Mouse (Mus musculus): ENCODE results near the gene Gins3. TPM values are rescaled to one million over a fixed set of nuclear protein-coding genes. Genes with fewer than 3 reads are reported as not detected.

Gene Gins3
- polyA plus RNA-seq, 1 experiment from 2014 or later, result 11.9 TPM

DNA sequence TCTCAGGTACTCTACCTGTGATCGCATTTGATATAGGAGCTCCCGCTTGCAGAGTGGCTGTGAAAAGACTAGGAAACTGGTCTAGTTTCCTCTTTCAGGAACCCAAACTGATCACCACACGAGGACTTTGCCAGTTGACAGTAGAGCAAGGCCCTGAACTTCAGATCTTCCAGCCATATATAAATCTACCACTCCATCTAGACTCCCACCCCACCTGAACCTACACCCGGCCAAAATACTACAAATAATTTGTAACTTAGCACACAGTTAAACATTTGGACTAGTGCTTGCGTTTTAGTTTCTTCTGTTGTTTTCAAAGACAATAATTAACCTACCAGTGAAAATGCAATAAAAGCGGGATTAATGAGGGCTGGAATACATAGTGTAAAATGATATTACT is 413 bp upstream of the Gins3 start:
- peaks cover 8% of the 10 kb centered on the region for H3K4me1 ChIP-seq (ENCODE audit: control insufficient read depth, insufficient read depth, low read length)
- WGBS, result 82% methylated on average over 6 of the region's 6 CpGs
- no peaks in the 10 kb centered on the region for H3K36me3 ChIP-seq (ENCODE audit: control insufficient read depth, insufficient read depth, low read length)
- H3K27me3 ChIP-seq (replicated peaks; ENCODE audit: control insufficient read depth, insufficient read depth, low read length), result no peaks in the 10 kb centered on the region
- H3K27ac ChIP-seq (ENCODE audit: low read length), result no peak overlapping the region
- no peak overlapping the region for H3K9ac ChIP-seq (ENCODE audit: low read depth, low read length)
- H3K9me3 ChIP-seq (ENCODE audit: control insufficient read depth, low read length), result no peaks in the 10 kb centered on the region
- peak overlapping the region; percentile 64; the same call in 1 of the 2 replicates for H3K4me2 ChIP-seq (ENCODE audit: low read depth, low read length)
- no peak for ATAC-seq
- peak overlapping the region; percentile 85 for H3K4me3 ChIP-seq (ENCODE audit: low read length)

DNA sequence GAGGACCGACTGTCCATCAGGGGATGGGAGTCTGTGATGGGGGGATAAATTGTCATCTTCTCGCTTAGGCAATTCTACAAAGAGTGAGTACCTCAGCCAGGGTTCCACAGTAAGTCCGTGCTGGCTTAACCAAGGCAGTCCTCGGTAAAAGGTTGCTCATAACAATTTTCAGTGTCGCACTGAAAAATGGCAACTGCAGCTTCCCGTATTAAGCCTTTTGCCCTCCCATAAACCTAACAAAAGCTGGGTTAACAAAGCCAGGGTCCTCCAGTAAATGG is 749 bp downstream of the Gins3 start:
- Histone ChIP-seq H3K4me1 (ENCODE audit: control insufficient read depth, insufficient read depth, low read length) (peaks cover 8% of the 10 kb centered on the region), H3K9me3 (ENCODE audit: control insufficient read depth, low read length) (no peaks in the 10 kb centered on the region), H3K4me2 (ENCODE audit: low read depth, low read length) (peak overlapping the region; percentile 64), H3K36me3 (ENCODE audit: control insufficient read depth, insufficient read depth, low read length) (no peaks in the 10 kb centered on the region), H3K9ac (ENCODE audit: low read depth, low read length) (peak overlapping the region; percentile 80), H3K4me3 (ENCODE audit: low read length) (peak overlapping the region; percentile 85), H3K27me3 (replicated peaks; ENCODE audit: control insufficient read depth, insufficient read depth, low read length) (no peaks in the 10 kb centered on the region), H3K27ac (ENCODE audit: low read length) (no peak overlapping the region)
- WGBS, result 4% methylated on average over 6 of the region's 6 CpGs
- ATAC-seq, result no peak; the same call in 1 of the 2 replicates

DNA sequence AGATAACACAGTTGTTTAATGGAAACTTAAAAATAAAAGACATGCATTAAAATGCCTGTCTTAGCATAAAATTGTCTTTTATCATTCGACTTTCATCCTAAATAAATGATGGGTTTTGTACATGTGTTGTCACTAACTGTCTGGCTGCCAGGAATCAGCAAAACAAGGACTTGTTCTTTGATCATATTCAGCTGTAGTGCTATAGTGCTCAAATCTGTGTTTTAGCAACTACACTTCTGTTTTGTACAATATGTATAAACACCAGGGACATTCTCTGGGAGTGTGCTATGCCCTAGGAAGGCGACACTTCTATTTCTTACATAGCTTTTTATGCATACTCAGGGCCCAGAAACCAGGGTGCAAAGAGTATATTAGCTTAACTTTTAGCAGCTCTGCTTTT is 11.7 kb downstream of the Gins3 start:
- no peaks in the 10 kb centered on the region for H3K36me3 ChIP-seq (ENCODE audit: control insufficient read depth, insufficient read depth, low read length)
- no peak overlapping the region for H3K9ac ChIP-seq (ENCODE audit: low read depth, low read length)
- no peak overlapping the region for H3K4me2 ChIP-seq (ENCODE audit: low read depth, low read length)
- H3K4me3 ChIP-seq (ENCODE audit: low read length), result no peak overlapping the region
- no peak overlapping the region for H3K27ac ChIP-seq (ENCODE audit: low read length)
- H3K4me1 ChIP-seq (ENCODE audit: control insufficient read depth, insufficient read depth, low read length), result no peaks in the 10 kb centered on the region
- no peaks in the 10 kb centered on the region for H3K27me3 ChIP-seq (replicated peaks; ENCODE audit: control insufficient read depth, insufficient read depth, low read length)
- 88% methylated on average over 2 of the region's 2 CpGs for WGBS
- H3K9me3 ChIP-seq (ENCODE audit: control insufficient read depth, low read length), result no peaks in the 10 kb centered on the region
- ATAC-seq, result no peak

DNA sequence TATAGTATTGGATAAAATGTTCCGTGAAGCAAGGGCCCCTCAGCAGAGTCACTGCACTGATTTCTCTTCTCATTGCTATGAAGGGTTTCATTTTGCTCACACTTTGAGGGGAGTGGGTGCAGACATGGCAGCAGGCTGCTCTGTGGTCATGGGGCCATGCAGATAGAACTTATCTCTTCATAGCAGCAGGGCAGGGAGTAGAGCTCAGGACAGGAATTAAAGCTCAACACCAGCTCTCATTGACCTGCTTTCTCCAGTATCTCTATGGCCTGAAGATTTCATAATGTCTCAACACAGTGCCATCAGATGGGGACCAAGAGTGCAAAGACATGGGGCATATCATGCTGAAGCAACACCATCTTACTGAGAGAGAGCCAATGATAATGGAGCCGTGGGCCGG is 15.0 kb downstream of the Gins3 start:
- Histone ChIP-seq H3K4me2 (ENCODE audit: low read depth, low read length) (no peak overlapping the region), H3K36me3 (ENCODE audit: control insufficient read depth, insufficient read depth, low read length) (no peaks in the 10 kb centered on the region), H3K27ac (ENCODE audit: low read length) (no peak overlapping the region), H3K9ac (ENCODE audit: low read depth, low read length) (no peak overlapping the region), H3K4me1 (ENCODE audit: control insufficient read depth, insufficient read depth, low read length) (no peaks in the 10 kb centered on the region), H3K27me3 (replicated peaks; ENCODE audit: control insufficient read depth, insufficient read depth, low read length) (no peaks in the 10 kb centered on the region), H3K4me3 (ENCODE audit: low read length) (no peak overlapping the region), H3K9me3 (ENCODE audit: control insufficient read depth, low read length) (no peaks in the 10 kb centered on the region)
- ATAC-seq, result no peak
- 80% methylated on average over 3 of the region's 3 CpGs for WGBS

DNA sequence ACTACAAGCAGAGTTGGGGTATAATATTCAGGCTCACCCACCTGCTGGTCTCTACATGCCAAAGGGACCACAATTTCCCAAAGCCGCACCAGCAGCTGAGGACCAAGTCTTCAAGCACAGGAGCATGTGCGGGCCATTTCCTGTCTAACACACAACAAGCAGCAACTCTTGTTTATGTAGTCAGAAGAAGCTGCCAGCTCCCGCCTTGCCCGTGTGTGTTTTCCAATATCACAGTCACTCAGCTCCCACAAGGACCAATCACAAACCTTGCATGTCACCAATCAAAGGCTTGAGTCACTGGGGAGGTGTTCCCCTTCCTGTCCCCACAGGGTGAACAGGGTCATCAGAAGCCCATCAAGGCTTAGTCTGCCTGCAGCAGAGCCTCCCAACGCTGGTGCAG is 20.1 kb downstream of the Gins3 start:
- Histone ChIP-seq H3K4me2 (ENCODE audit: low read depth, low read length) (no peak overlapping the region), H3K9me3 (ENCODE audit: control insufficient read depth, low read length) (no peaks in the 10 kb centered on the region), H3K27me3 (replicated peaks; ENCODE audit: control insufficient read depth, insufficient read depth, low read length) (no peaks in the 10 kb centered on the region), H3K36me3 (ENCODE audit: control insufficient read depth, insufficient read depth, low read length) (no peaks in the 10 kb centered on the region), H3K4me3 (ENCODE audit: low read length) (no peak overlapping the region), H3K4me1 (ENCODE audit: control insufficient read depth, insufficient read depth, low read length) (0 out of 2 replicates have a peak, but pooled peaks cover 1% of the 10 kb centered on the region), H3K27ac (ENCODE audit: low read length) (no peak overlapping the region), H3K9ac (ENCODE audit: low read depth, low read length) (no peak overlapping the region)
- no peak for ATAC-seq
- WGBS, result 71% methylated on average over 5 of the region's 5 CpGs

DNA sequence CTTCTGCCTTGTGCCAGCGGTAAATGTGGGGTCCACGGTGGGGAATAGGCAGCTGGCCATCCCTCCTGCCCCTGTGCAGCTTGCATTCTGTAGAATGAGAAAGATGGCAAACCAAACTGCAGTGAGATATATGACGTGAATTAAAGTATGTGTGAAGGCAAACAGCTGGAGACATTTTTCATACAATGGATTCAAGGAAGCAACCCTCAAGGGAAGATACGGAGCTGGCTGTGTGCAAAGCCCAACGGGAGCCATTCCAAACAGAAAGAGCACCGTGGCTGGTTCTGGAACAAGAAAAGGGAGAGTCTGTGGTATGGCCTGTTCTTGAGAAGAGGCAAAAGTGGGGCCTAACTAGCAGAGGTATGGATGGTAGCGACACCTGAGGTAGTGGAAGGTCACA is 22.6 kb downstream of the Gins3 start:
- WGBS, result 69% methylated on average over 7 of the region's 7 CpGs
- Histone ChIP-seq H3K9ac (ENCODE audit: low read depth, low read length) (no peak overlapping the region), H3K9me3 (ENCODE audit: control insufficient read depth, low read length) (no peaks in the 10 kb centered on the region), H3K27me3 (replicated peaks; ENCODE audit: control insufficient read depth, insufficient read depth, low read length) (no peaks in the 10 kb centered on the region), H3K4me3 (ENCODE audit: low read length) (no peak overlapping the region), H3K4me1 (ENCODE audit: control insufficient read depth, insufficient read depth, low read length) (0 out of 2 replicates have a peak, but pooled peaks cover 4% of the 10 kb centered on the region), H3K36me3 (ENCODE audit: control insufficient read depth, insufficient read depth, low read length) (no peaks in the 10 kb centered on the region), H3K27ac (ENCODE audit: low read length) (no peak overlapping the region), H3K4me2 (ENCODE audit: low read depth, low read length) (no peak overlapping the region)
- ATAC-seq, result no peak

DNA sequence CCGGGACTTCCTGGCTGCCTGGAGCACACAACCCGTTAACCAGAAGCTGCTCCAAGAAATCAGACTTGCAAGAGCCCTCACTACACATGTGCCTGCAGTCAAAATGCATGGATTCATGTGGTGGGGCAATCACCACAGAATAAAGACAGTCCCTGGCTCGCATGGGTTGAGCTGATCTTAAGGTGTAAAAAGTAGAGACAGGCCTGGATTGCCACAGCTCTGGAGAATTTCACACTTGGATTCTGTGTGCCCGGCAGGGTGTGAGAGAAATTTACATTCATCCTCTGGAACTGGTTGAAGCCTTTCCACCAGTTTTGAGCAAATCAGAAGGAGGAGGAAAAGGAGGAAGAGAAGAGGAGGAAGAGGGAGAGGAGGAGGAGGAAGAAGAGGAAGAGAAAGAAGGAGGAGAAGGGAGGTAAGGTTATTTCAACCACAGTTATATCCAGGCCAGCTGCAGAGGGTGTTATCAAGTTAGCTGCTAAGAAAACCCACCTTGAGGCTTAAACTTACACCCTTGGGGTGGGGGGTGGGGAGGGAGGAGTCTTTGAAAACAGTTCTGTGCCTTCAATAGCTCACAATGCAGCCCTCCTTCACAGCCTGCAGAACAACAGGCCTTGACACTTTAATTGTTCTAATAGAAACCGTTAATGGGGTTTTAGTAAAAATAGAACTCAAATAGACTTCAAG is 23.2 kb downstream of the Gins3 start:
- Histone ChIP-seq H3K4me3 (ENCODE audit: low read length) (no peak overlapping the region), H3K4me1 (ENCODE audit: control insufficient read depth, insufficient read depth, low read length) (0 out of 2 replicates have a peak, but pooled peaks cover 4% of the 10 kb centered on the region), H3K27me3 (replicated peaks; ENCODE audit: control insufficient read depth, insufficient read depth, low read length) (no peaks in the 10 kb centered on the region), H3K4me2 (ENCODE audit: low read depth, low read length) (no peak overlapping the region), H3K36me3 (ENCODE audit: control insufficient read depth, insufficient read depth, low read length) (no peaks in the 10 kb centered on the region), H3K27ac (ENCODE audit: low read length) (no peak overlapping the region), H3K9me3 (ENCODE audit: control insufficient read depth, low read length) (no peaks in the 10 kb centered on the region), H3K9ac (ENCODE audit: low read depth, low read length) (no peak overlapping the region)
- WGBS, result 54% methylated on average over 5 of the region's 5 CpGs
- no peak for ATAC-seq

DNA sequence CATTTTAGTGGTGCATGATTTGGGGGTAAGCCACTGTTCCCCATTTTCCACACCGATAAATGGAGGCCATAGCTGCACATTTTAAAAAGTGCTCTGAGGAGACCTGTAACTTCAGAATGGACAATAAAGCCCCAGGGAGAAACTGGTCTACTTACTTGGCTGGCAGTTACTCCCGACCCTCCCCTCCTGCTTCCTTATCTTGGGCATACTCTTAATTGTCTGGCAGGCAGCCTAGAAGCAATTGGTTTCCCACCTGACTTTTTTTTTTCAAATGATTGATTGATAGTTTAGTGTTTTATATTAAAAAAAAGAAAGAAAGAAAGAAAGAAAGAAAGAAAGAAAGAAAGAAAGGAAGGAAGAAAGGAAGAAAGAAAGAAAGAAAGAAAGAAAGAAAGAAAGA is 24.3 kb downstream of the Gins3 start:
- no peak overlapping the region for H3K27ac ChIP-seq (ENCODE audit: low read length)
- H3K36me3 ChIP-seq (ENCODE audit: control insufficient read depth, insufficient read depth, low read length), result no peaks in the 10 kb centered on the region
- no peaks in the 10 kb centered on the region for H3K9me3 ChIP-seq (ENCODE audit: control insufficient read depth, low read length)
- no peaks in the 10 kb centered on the region for H3K27me3 ChIP-seq (replicated peaks; ENCODE audit: control insufficient read depth, insufficient read depth, low read length)
- 0 out of 2 replicates have a peak, but pooled peaks cover 4% of the 10 kb centered on the region for H3K4me1 ChIP-seq (ENCODE audit: control insufficient read depth, insufficient read depth, low read length)
- H3K9ac ChIP-seq (ENCODE audit: low read depth, low read length), result no peak overlapping the region
- no peak overlapping the region for H3K4me2 ChIP-seq (ENCODE audit: low read depth, low read length)
- ATAC-seq, result no peak
- no peak overlapping the region for H3K4me3 ChIP-seq (ENCODE audit: low read length)
- 49% methylated on average over 2 of the region's 2 CpGs for WGBS

DNA sequence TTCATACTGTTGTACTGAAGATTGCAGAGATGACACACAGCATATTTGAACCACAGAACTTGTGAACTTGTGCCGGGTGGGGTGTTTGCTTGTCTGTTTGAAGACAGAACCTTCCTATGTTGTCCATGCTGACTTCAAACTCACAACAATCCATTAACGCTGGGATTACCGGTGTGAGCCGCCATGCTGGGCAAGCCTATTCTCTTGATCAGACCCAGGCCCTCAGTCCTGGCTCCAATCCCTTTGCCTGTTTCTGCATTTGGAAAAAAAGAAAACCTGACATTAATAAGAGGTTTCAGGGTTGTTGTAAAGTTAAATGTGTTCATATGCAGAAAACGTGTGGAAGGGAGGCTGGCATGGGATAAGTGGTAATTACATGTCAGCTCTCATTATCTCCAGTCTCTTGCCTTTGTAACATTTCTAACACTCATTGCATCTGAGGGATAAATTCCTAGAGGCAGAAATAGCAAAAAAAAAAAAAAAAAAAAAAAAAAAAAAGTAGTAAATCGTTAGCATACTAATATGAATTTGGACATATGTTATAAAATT is 27.2 kb downstream of the Gins3 start:
- Histone ChIP-seq H3K4me1 (ENCODE audit: control insufficient read depth, insufficient read depth, low read length) (0 out of 2 replicates have a peak, but pooled peaks cover 4% of the 10 kb centered on the region), H3K27ac (ENCODE audit: low read length) (no peak overlapping the region), H3K4me3 (ENCODE audit: low read length) (no peak overlapping the region), H3K4me2 (ENCODE audit: low read depth, low read length) (no peak overlapping the region), H3K27me3 (replicated peaks; ENCODE audit: control insufficient read depth, insufficient read depth, low read length) (no peaks in the 10 kb centered on the region), H3K9ac (ENCODE audit: low read depth, low read length) (no peak overlapping the region), H3K9me3 (ENCODE audit: control insufficient read depth, low read length) (no peaks in the 10 kb centered on the region), H3K36me3 (ENCODE audit: control insufficient read depth, insufficient read depth, low read length) (no peaks in the 10 kb centered on the region)
- no peak for ATAC-seq
- 85% methylated on average over 6 of the region's 6 CpGs for WGBS

DNA sequence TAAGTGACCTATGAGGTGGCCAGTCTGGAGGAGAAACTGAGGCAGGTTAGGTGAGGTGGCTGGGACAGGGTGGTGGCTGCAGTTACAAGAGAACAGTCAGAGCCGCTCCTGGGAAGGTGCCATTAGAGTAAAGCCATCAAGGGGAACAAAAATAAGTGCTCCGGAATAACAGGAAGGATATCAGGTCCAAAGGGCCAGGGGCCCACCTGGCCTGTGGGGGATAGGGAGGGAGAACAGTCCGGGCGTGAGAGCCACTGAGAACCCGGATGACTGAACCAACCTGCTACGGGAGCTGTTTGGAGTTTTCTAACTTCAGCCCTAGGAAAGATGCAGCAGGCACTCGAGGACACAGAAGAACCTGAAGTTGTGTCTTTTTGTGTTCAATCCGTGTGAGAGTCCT is 27.8 kb downstream of the Gins3 start:
- H3K4me1 ChIP-seq (ENCODE audit: control insufficient read depth, insufficient read depth, low read length), result 0 out of 2 replicates have a peak, but pooled peaks cover 4% of the 10 kb centered on the region
- no peak overlapping the region for H3K27ac ChIP-seq (ENCODE audit: low read length)
- WGBS, result 67% methylated on average over 8 of the region's 8 CpGs
- no peaks in the 10 kb centered on the region for H3K36me3 ChIP-seq (ENCODE audit: control insufficient read depth, insufficient read depth, low read length)
- no peaks in the 10 kb centered on the region for H3K27me3 ChIP-seq (replicated peaks; ENCODE audit: control insufficient read depth, insufficient read depth, low read length)
- no peaks in the 10 kb centered on the region for H3K9me3 ChIP-seq (ENCODE audit: control insufficient read depth, low read length)
- H3K9ac ChIP-seq (ENCODE audit: low read depth, low read length), result no peak overlapping the region
- no peak overlapping the region for H3K4me3 ChIP-seq (ENCODE audit: low read length)
- ATAC-seq, result peak; percentile 52; the same call in 1 of the 2 replicates
- no peak overlapping the region for H3K4me2 ChIP-seq (ENCODE audit: low read depth, low read length)

All from intestine, embryonic 16.5 days (tissue).